Mouse (Mus musculus): ENCODE data around the gene Hbb-y. TPM values are rescaled to one million over a fixed set of nuclear protein-coding genes. Genes with fewer than 3 reads are reported as not detected.

Gene Hbb-y
- 9,927 and 10,875 TPM in 2 replicates for polyA plus RNA-seq (2016; fragmentation: Nextera tagmentation; extraction: Ambion mirVana)

- H3K4me3 ChIP-seq, result no peak within 1 kb of the TSS
- ATAC-seq, result peak; percentile 47
These were observed at the start of gene Hbb-y for GRCm38 (mm10) chr7:103853090-103853489. Gene Hbb-y (minus strand): TSS chr7:103853216.

GRCm38 (mm10) chr7:103894385-103894784 lies 41.4 kb upstream of the Hbb-y start, which contains the start of gene Olfr64:
Gene Olfr64 (minus strand): TSS chr7:103894485.
- ATAC-seq, result no peak
- Histone ChIP-seq H3K9me3 (replicated peaks) (no peaks in the 10 kb centered on the region), H3K4me1 (no peaks in the 10 kb centered on the region), H3K4me2 (no peak within 1 kb of the TSS), H3K36me3 (no peaks in the 10 kb centered on the region), H3K27me3 (replicated peaks) (no peaks in the 10 kb centered on the region), H3K27ac (no peak within 1 kb of the TSS), H3K9ac (no peak within 1 kb of the TSS), H3K4me3 (no peak within 1 kb of the TSS)
- 70% methylated on average over 1 of the region's 1 CpGs for WGBS (ENCODE audit: insufficient replicate concordance)

More at GRCm38 (mm10) chr7:103853090-103853489, at the start of gene Hbb-y:
- H3K27me3 ChIP-seq (replicated peaks), result no peaks in the 10 kb centered on the region
- peaks cover 62% of the 10 kb centered on the region for H3K4me1 ChIP-seq
- H3K36me3 ChIP-seq, result no peaks in the 10 kb centered on the region
- H3K27ac ChIP-seq, result peak within 1 kb of the TSS; percentile 86
- WGBS (ENCODE audit: insufficient replicate concordance), result 48% methylated on average over 2 of the region's 2 CpGs
- no peaks in the 10 kb centered on the region for H3K9me3 ChIP-seq (replicated peaks)
- peak within 1 kb of the TSS; percentile 45 for H3K9ac ChIP-seq
- 0 out of 2 replicates have a peak within 1 kb of the TSS, but pooled peaks have one; percentile 4 for H3K4me2 ChIP-seq

GRCm38 (mm10) chr7:103886152-103886551 lies 33.1 kb upstream of the Hbb-y start, which contains the start of gene Olfr66:
Gene Olfr66 (minus strand): TSS chr7:103886252.
- Histone ChIP-seq H3K9ac (no peak within 1 kb of the TSS), H3K27me3 (replicated peaks) (no peaks in the 10 kb centered on the region), H3K9me3 (replicated peaks) (no peaks in the 10 kb centered on the region), H3K4me3 (no peak within 1 kb of the TSS), H3K36me3 (no peaks in the 10 kb centered on the region), H3K4me2 (no peak within 1 kb of the TSS), H3K4me1 (peaks cover 5% of the 10 kb centered on the region; the same call in 1 of the 2 replicates), H3K27ac (no peak within 1 kb of the TSS)
- ATAC-seq, result no peak

GRCm38 (mm10) chr7:103877093-103877492 lies 24.1 kb upstream of the Hbb-y start:
- no peaks in the 10 kb centered on the region for H3K27me3 ChIP-seq (replicated peaks)
- H3K36me3 ChIP-seq, result no peaks in the 10 kb centered on the region
- H3K9ac ChIP-seq, result 0 out of 2 replicates have a peak overlapping the region, but pooled peaks have one; percentile 56
- peak overlapping the region; percentile 94 for H3K27ac ChIP-seq
- H3K4me3 ChIP-seq, result no peak overlapping the region
- WGBS (ENCODE audit: insufficient replicate concordance), result 28% methylated on average over 2 of the region's 2 CpGs
- ATAC-seq, result peak; percentile 93
- no peaks in the 10 kb centered on the region for H3K9me3 ChIP-seq (replicated peaks)
- H3K4me1 ChIP-seq, result peaks cover 62% of the 10 kb centered on the region
- H3K4me2 ChIP-seq, result 0 out of 2 replicates have a peak overlapping the region, but pooled peaks have one; percentile 25

- no peaks in the 10 kb centered on the region for H3K27me3 ChIP-seq (replicated peaks)
- H3K9me3 ChIP-seq (replicated peaks), result no peaks in the 10 kb centered on the region
- no peak overlapping the region for H3K4me3 ChIP-seq
- 23% methylated on average over 5 of the region's 5 CpGs for WGBS (ENCODE audit: insufficient replicate concordance)
- H3K4me2 ChIP-seq, result peak overlapping the region; percentile 6; the same call in 1 of the 2 replicates
- H3K4me1 ChIP-seq, result peaks cover 78% of the 10 kb centered on the region
- H3K36me3 ChIP-seq, result no peaks in the 10 kb centered on the region
- H3K9ac ChIP-seq, result peak overlapping the region; percentile 58
- no peak for ATAC-seq
- peak overlapping the region; percentile 94 for H3K27ac ChIP-seq
These were observed 21.4 kb upstream of the Hbb-y start for GRCm38 (mm10) chr7:103874451-103874850.

- peak overlapping the region; percentile 24 for H3K4me2 ChIP-seq
- no peaks in the 10 kb centered on the region for H3K27me3 ChIP-seq (replicated peaks)
- peak overlapping the region; percentile 90 for H3K27ac ChIP-seq
- H3K9ac ChIP-seq, result peak overlapping the region; percentile 52
- WGBS (ENCODE audit: insufficient replicate concordance), result 0% methylated on average over 1 of the region's 1 CpGs
- ATAC-seq, result no peak
- no peaks in the 10 kb centered on the region for H3K9me3 ChIP-seq (replicated peaks)
- no peak overlapping the region for H3K4me3 ChIP-seq
- no peaks in the 10 kb centered on the region for H3K36me3 ChIP-seq
- H3K4me1 ChIP-seq, result peaks cover 73% of the 10 kb centered on the region
These were observed 20.0 kb upstream of the Hbb-y start for GRCm38 (mm10) chr7:103873064-103873463.

- no peaks in the 10 kb centered on the region for H3K36me3 ChIP-seq
- H3K4me1 ChIP-seq, result peaks cover 70% of the 10 kb centered on the region
- H3K4me3 ChIP-seq, result 0 out of 2 replicates have a peak overlapping the region, but pooled peaks have one; percentile 3
- peak overlapping the region; percentile 52 for H3K4me2 ChIP-seq
- no peaks in the 10 kb centered on the region for H3K27me3 ChIP-seq (replicated peaks)
- H3K9ac ChIP-seq, result peak overlapping the region; percentile 71
- H3K27ac ChIP-seq, result peak overlapping the region; percentile 97
- H3K9me3 ChIP-seq (replicated peaks), result no peaks in the 10 kb centered on the region
- ATAC-seq, result peak; percentile 89
These were observed 17.7 kb upstream of the Hbb-y start for GRCm38 (mm10) chr7:103870667-103871066.

GRCm38 (mm10) chr7:103865716-103866115 lies 12.7 kb upstream of the Hbb-y start:
- no peaks in the 10 kb centered on the region for H3K27me3 ChIP-seq (replicated peaks)
- H3K36me3 ChIP-seq, result no peaks in the 10 kb centered on the region
- peak overlapping the region; percentile 74 for H3K9ac ChIP-seq
- H3K4me2 ChIP-seq, result peak overlapping the region; percentile 54
- H3K4me3 ChIP-seq, result peak overlapping the region; percentile 33
- H3K27ac ChIP-seq, result peak overlapping the region; percentile 98
- H3K4me1 ChIP-seq, result peaks cover 81% of the 10 kb centered on the region
- ATAC-seq, result peak; percentile 93
- no peaks in the 10 kb centered on the region for H3K9me3 ChIP-seq (replicated peaks)

GRCm38 (mm10) chr7:103861531-103861930 lies 8.5 kb upstream of the Hbb-y start:
- Histone ChIP-seq H3K36me3 (no peaks in the 10 kb centered on the region), H3K27me3 (replicated peaks) (no peaks in the 10 kb centered on the region), H3K4me3 (no peak overlapping the region; the same call in 1 of the 2 replicates), H3K4me1 (peaks cover 72% of the 10 kb centered on the region), H3K9ac (peak overlapping the region; percentile 67), H3K4me2 (peak overlapping the region; percentile 51), H3K27ac (peak overlapping the region; percentile 97), H3K9me3 (replicated peaks) (no peaks in the 10 kb centered on the region)
- 34% methylated on average over 3 of the region's 3 CpGs for WGBS (ENCODE audit: insufficient replicate concordance)
- no peak for ATAC-seq

- H3K4me2 ChIP-seq, result peak overlapping the region; percentile 51
- no peak overlapping the region; the same call in 1 of the 2 replicates for H3K4me3 ChIP-seq
- H3K27ac ChIP-seq, result peak overlapping the region; percentile 97
- WGBS (ENCODE audit: insufficient replicate concordance), result 6% methylated on average over 1 of the region's 1 CpGs
- peaks cover 67% of the 10 kb centered on the region for H3K4me1 ChIP-seq
- H3K36me3 ChIP-seq, result no peaks in the 10 kb centered on the region
- H3K27me3 ChIP-seq (replicated peaks), result no peaks in the 10 kb centered on the region
- H3K9ac ChIP-seq, result peak overlapping the region; percentile 74
- H3K9me3 ChIP-seq (replicated peaks), result no peaks in the 10 kb centered on the region
- ATAC-seq, result peak; percentile 84
These were observed 7.8 kb upstream of the Hbb-y start for GRCm38 (mm10) chr7:103860855-103861254.

GRCm38 (mm10) chr7:103859076-103859475 lies 6.1 kb upstream of the Hbb-y start:
- H3K4me2 ChIP-seq, result peak overlapping the region; percentile 63
- H3K27me3 ChIP-seq (replicated peaks), result no peaks in the 10 kb centered on the region
- peak; percentile 93 for ATAC-seq
- H3K27ac ChIP-seq, result peak overlapping the region; percentile 97
- H3K9ac ChIP-seq, result peak overlapping the region; percentile 81
- H3K36me3 ChIP-seq, result no peaks in the 10 kb centered on the region
- H3K9me3 ChIP-seq (replicated peaks), result no peaks in the 10 kb centered on the region
- H3K4me1 ChIP-seq, result peaks cover 67% of the 10 kb centered on the region
- 13% methylated on average over 2 of the region's 2 CpGs for WGBS (ENCODE audit: insufficient replicate concordance)
- peak overlapping the region; percentile 20; the same call in 1 of the 2 replicates for H3K4me3 ChIP-seq

- peak overlapping the region; percentile 48 for H3K9ac ChIP-seq
- H3K27me3 ChIP-seq (replicated peaks), result no peaks in the 10 kb centered on the region
- H3K9me3 ChIP-seq (replicated peaks), result no peaks in the 10 kb centered on the region
- no peaks in the 10 kb centered on the region for H3K36me3 ChIP-seq
- peak; percentile 25; the same call in 1 of the 2 replicates for ATAC-seq
- H3K4me3 ChIP-seq, result no peak overlapping the region
- H3K4me1 ChIP-seq, result peaks cover 60% of the 10 kb centered on the region
- H3K4me2 ChIP-seq, result peak overlapping the region; percentile 19; the same call in 1 of the 2 replicates
- H3K27ac ChIP-seq, result peak overlapping the region; percentile 86
- WGBS (ENCODE audit: insufficient replicate concordance), result 42% methylated on average over 1 of the region's 1 CpGs
These were observed 1.7 kb upstream of the Hbb-y start for GRCm38 (mm10) chr7:103854669-103855068.

Data from liver, embryonic 12.5 days (tissue).